In the genomic region with DNA sequence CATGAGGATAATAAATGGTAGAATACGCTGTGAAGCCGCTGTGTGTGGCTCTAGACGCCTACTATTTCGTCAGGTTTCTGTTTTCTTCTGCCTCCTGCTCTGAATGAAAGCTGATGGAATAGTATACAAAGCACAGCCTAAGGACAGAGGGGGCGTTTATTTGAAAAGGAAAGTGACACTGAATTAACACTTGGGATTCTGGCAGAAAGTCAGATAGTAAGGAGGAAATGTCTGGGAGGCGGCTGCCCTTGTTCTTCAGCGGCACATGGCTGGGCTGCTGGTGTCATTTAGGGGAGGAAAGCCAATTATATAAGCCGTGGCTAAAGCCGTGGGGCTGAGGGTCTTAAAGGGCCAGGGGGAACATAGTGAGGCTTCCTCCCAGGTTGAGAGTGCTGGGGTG, we compare ENCODE assay signal across 13 mouse cellular contexts. TPM values are rescaled to one million over a fixed set of nuclear protein-coding genes. Genes with fewer than 3 reads are reported as not detected.
DNase-seq lines count a peak whose midpoint lies in the region; ATAC-seq lines count a peak whose summit lies in the region.
"Had no signal": no experiment of that assay in that cellular context is flagged by ENCODE, and none has a peak within 500 bp of the region (broad histone marks: within the 10 kb centered on the region; RNA-seq: fewer than 3 reads in every experiment).

No protein-coding gene starts in this region.

- DNase-seq in forebrain, embryonic 11.5 days (ENCODE audit: low spot score) = no peak
- DNase-seq in embryo, embryonic 10.5 days (ENCODE audit: low spot score) = peak; percentile 11
- DNase-seq in hindbrain, embryonic 10.5 days (ENCODE audit: low spot score) = no peak
- DNase-seq in kidney, adult 18-20 months = no peak
- DNase-seq in left cerebral cortex, postnatal 10 days (ENCODE audit: extremely low spot score in 1 of 2, low spot score in 2 of 2) = no peak
- DNase-seq in kidney, postnatal 4 days = no peak
- DNase-seq: gastrocnemius, postnatal 10 days; heart, postnatal 10 days; kidney, postnatal 25 days; lung, postnatal 4 days had no signal

- H3K9ac ChIP-seq in forebrain, embryonic 13.5 days = 0 out of 2 replicates have a peak overlapping the region, but pooled peaks have one; percentile 6
- no peak overlapping the region for H3K9ac ChIP-seq in forebrain, embryonic 11.5 days (ENCODE audit: low read length)
- H3K9ac ChIP-seq in midbrain, embryonic 15.5 days = peak overlapping the region; percentile 2; the same call in 1 of the 2 replicates
- H3K9ac ChIP-seq: liver, embryonic 12.5 days had no signal

- intact Hi-C loops in left cerebral cortex, postnatal 10 days (cut with DNase I) = no loop called here

- ATAC-seq in forebrain, embryonic 13.5 days = peak; percentile 76
- ATAC-seq in forebrain, embryonic 11.5 days (replicated peaks; ENCODE audit: low FRiP score) = no peak
- peak; percentile 66 for ATAC-seq in midbrain, embryonic 15.5 days (replicated peaks)
- ATAC-seq: liver, embryonic 12.5 days had no signal

- no peaks in the 10 kb centered on the region for H3K9me3 ChIP-seq in forebrain, embryonic 13.5 days (replicated peaks)
- no peaks in the 10 kb centered on the region for H3K9me3 ChIP-seq in forebrain, embryonic 11.5 days (ENCODE audit: control insufficient read depth, low read length)
- H3K9me3 ChIP-seq in hindbrain, embryonic 10.5 days = no peaks in the 10 kb centered on the region
- H3K9me3 ChIP-seq in midbrain, embryonic 15.5 days = no peaks in the 10 kb centered on the region
- H3K9me3 ChIP-seq: liver, embryonic 12.5 days had no signal

- WGBS in forebrain, embryonic 13.5 days = 10% methylated on average over 9 of the region's 9 CpGs
- 31% methylated on average over 9 of the region's 9 CpGs for WGBS in forebrain, embryonic 11.5 days
- WGBS in hindbrain, embryonic 10.5 days = 49% methylated on average over 9 of the region's 9 CpGs
- WGBS in midbrain, embryonic 15.5 days = 14% methylated on average over 9 of the region's 9 CpGs

- peaks cover 26% of the 10 kb centered on the region for H3K4me1 ChIP-seq in forebrain, embryonic 13.5 days
- H3K4me1 ChIP-seq in forebrain, embryonic 11.5 days (replicated peaks; ENCODE audit: control insufficient read depth, insufficient read depth, low read length) = 0 out of 2 replicates have a peak, but pooled peaks cover 2% of the 10 kb centered on the region
- peaks cover 22% of the 10 kb centered on the region for H3K4me1 ChIP-seq in hindbrain, embryonic 10.5 days (replicated peaks)
- peaks cover 24% of the 10 kb centered on the region for H3K4me1 ChIP-seq in midbrain, embryonic 15.5 days

- no peaks in the 10 kb centered on the region for H3K27me3 ChIP-seq in forebrain, embryonic 13.5 days
- H3K27me3 ChIP-seq in forebrain, embryonic 11.5 days (ENCODE audit: control insufficient read depth, insufficient read depth, low read length) = no peaks in the 10 kb centered on the region
- no peaks in the 10 kb centered on the region for H3K27me3 ChIP-seq in hindbrain, embryonic 10.5 days (ENCODE audit: insufficient read depth, poor library complexity, severe bottlenecking)
- no peaks in the 10 kb centered on the region for H3K27me3 ChIP-seq in midbrain, embryonic 15.5 days (replicated peaks)
- H3K27me3 ChIP-seq: liver, embryonic 12.5 days had no signal

- H3K36me3 ChIP-seq in forebrain, embryonic 13.5 days (ENCODE audit: poor library complexity, severe bottlenecking) = no peaks in the 10 kb centered on the region
- no peaks in the 10 kb centered on the region for H3K36me3 ChIP-seq in forebrain, embryonic 11.5 days (ENCODE audit: control insufficient read depth, insufficient read depth, low read length)
- H3K36me3 ChIP-seq in hindbrain, embryonic 10.5 days = peaks cover 15% of the 10 kb centered on the region
- no peaks in the 10 kb centered on the region for H3K36me3 ChIP-seq in midbrain, embryonic 15.5 days (replicated peaks)

- H3K4me3 ChIP-seq in forebrain, embryonic 13.5 days = no peak overlapping the region
- no peak overlapping the region for H3K4me3 ChIP-seq in forebrain, embryonic 11.5 days (ENCODE audit: low read depth, low read length)
- H3K4me3 ChIP-seq in hindbrain, embryonic 10.5 days = no peak overlapping the region
- no peak overlapping the region for H3K4me3 ChIP-seq in midbrain, embryonic 15.5 days
- H3K4me3 ChIP-seq: liver, embryonic 12.5 days had no signal

- H3K27ac ChIP-seq in forebrain, embryonic 13.5 days = 0 out of 2 replicates have a peak overlapping the region, but pooled peaks have one; percentile 3
- no peak overlapping the region for H3K27ac ChIP-seq in forebrain, embryonic 11.5 days (ENCODE audit: low read depth, low read length)
- H3K27ac ChIP-seq in hindbrain, embryonic 10.5 days = peak overlapping the region; percentile 45
- peak overlapping the region; percentile 10 for H3K27ac ChIP-seq in midbrain, embryonic 15.5 days
- H3K27ac ChIP-seq: liver, embryonic 12.5 days had no signal

- H3K4me2 ChIP-seq in forebrain, embryonic 13.5 days = 0 out of 2 replicates have a peak overlapping the region, but pooled peaks have one; percentile 10
- no peak overlapping the region for H3K4me2 ChIP-seq in forebrain, embryonic 11.5 days (ENCODE audit: low read depth, low read length, severe bottlenecking)
- H3K4me2 ChIP-seq in midbrain, embryonic 15.5 days = no peak overlapping the region
- H3K4me2 ChIP-seq: liver, embryonic 12.5 days had no signal

RNA-seq across cellular contexts. Expression of a gene that starts 36.2 kb away (rescaled TPM):
- 3.8 and 4.3 TPM in 2 replicates for polyA plus RNA-seq in forebrain, embryonic 13.5 days (2015; fragmentation: Nextera tagmentation; extraction: Ambion mirVana)
- polyA plus RNA-seq in forebrain, embryonic 11.5 days (2014; fragmentation: Nextera tagmentation; extraction: Ambion mirVana) = 3.6 and 3.7 TPM in 2 replicates
- polyA plus RNA-seq in hindbrain, embryonic 10.5 days (2016; fragmentation: Nextera tagmentation; extraction: Ambion mirVana) = 2.3 and 2.4 TPM in 2 replicates
- polyA plus RNA-seq in midbrain, embryonic 15.5 days (2015; fragmentation: Nextera tagmentation; extraction: Ambion mirVana) = 7.0 and 7.6 TPM in 2 replicates
- 10 to 100 TPM; 73.3 to 73.8 TPM for total RNA-seq in left cerebral cortex, postnatal 10 days (2021)
